Mouse (Mus musculus): ENCODE data around the gene Fbxw8.

DNA sequence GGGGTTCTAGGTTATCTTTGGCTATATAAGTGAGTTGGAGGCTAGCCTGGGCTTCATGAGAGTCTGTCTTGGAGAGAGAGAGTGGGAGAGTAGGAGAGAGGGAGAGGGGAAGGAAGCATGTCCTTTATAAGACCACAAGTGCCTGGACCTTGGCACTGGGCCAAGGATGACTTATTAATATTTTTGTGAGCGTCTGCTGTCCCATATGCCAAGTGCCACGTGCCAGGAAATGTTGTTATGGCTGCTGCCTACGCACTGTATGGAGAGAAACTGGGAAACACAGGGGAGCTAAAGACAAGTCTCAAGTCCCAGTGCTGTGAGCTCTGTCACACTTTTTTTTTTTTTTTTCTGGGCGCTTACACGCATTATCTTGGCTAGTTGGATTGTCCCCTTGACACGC, 112.7 kb downstream of the Fbxw8 start:
- TF ChIP-seq POLR2A (IDR thresholded peaks at IDR 0.05; ENCODE audit: insufficient read depth, low read length) (no peak), CTCF (IDR thresholded peaks at IDR 0.05; ENCODE audit: low read depth, low read length) (no peak)
